Mouse (Mus musculus): ENCODE results near the gene Swt1.

GRCm38 (mm10) chr1:151422178-151422577, 6.1 kb downstream of the Swt1 start:
- TF ChIP-seq CTCF (IDR thresholded peaks at IDR 0.05; ENCODE audit: low read depth) = no peak
- no peak for TF ChIP-seq EP300 (optimal IDR thresholded peaks at IDR 0.05)

All from stomach, postnatal 0 days (tissue).